Mouse (Mus musculus) neural tube, embryonic 11.5 days (tissue): ENCODE data around the gene Lrrn4. TPM values are rescaled to one million over a fixed set of nuclear protein-coding genes. Genes with fewer than 3 reads are reported as not detected.
A peak's percentile ranks its signal among the peaks of the same experiment; 100 is the strongest.

Experiments used
- ATAC-seq: fragments of 200-750 bp; cut with Nextera tagmentation; 2 replicates; pipeline ENCODE4 v1.8.0; 2017; ENCODE audit warnings: moderate number of reproducible peaks, mild to moderate bottlenecking, moderate TSS enrichment, moderate library complexity; ENCODE audit not compliant: insufficient read depth, low FRiP score, low TSS enrichment
- DNase-seq: peaks from one replicate; pipeline ENCODE4 v3.0.0-alpha.2; 2015; ENCODE audit warnings: low spot score
- H3K27ac ChIP-seq: fragments of 300-500 bp; sonication (generic); 2 replicates; pipeline ENCODE4 v1.5.1; 2014; ENCODE audit warnings: low read depth, mild to moderate bottlenecking, low read length
- H3K27me3 ChIP-seq: fragments of 300-500 bp; sonication (generic); 2 replicates; pipeline ENCODE4 v1.6.1; 2014; ENCODE audit warnings: mild to moderate bottlenecking, low read length, mixed read lengths; ENCODE audit not compliant: control insufficient read depth, insufficient read depth
- H3K36me3 ChIP-seq: fragments of 300-500 bp; sonication (generic); 2 replicates; pipeline ENCODE4 v1.6.1; 2014; ENCODE audit warnings: mild to moderate bottlenecking, low read length, moderate library complexity, mixed read lengths; ENCODE audit not compliant: control insufficient read depth, insufficient read depth
- H3K4me1 ChIP-seq: fragments of 300-500 bp; sonication (generic); 2 replicates; pipeline ENCODE4 v1.6.1; 2014; ENCODE audit warnings: low read length, mixed read lengths; ENCODE audit not compliant: control insufficient read depth, insufficient read depth
- H3K4me2 ChIP-seq: fragments of 300-500 bp; sonication (generic); 2 replicates; pipeline ENCODE4 v1.6.1; 2014; ENCODE audit warnings: low read depth, mild to moderate bottlenecking, moderate library complexity
- H3K4me3 ChIP-seq: fragments of 300-500 bp; sonication (generic); 2 replicates; pipeline ENCODE4 v1.5.1; 2014; ENCODE audit warnings: low read depth, low read length
- H3K9ac ChIP-seq: fragments of 300-500 bp; sonication (generic); 2 replicates; pipeline ENCODE4 v1.6.1; 2014; ENCODE audit warnings: mild to moderate bottlenecking, low read length
- H3K9me3 ChIP-seq: fragments of 300-500 bp; sonication (generic); 2 replicates; pipeline ENCODE4 v1.6.1; 2016; ENCODE audit warnings: low read length; ENCODE audit not compliant: control insufficient read depth
- WGBS: fragments of 180-500 bp; shearing (Covaris S2); extraction: QIAGEN DNeasy Blood & Tissue Kit; methylation state at CpG from one replicate; pipeline ENCODE4 v1.1.7; 2014; 5-methylcytosine and 5-hydroxymethylcytosine counted together
- polyA plus RNA-seq: library from polyadenylated mRNA; unstranded; fragments of >200 nt; fragmentation: Nextera tagmentation; extraction: Ambion mirVana; gene quantifications from 2 replicates; pipeline ENCODE4 v1.2.1, GENCODE M21; 2014

Lrrn4 gene
- polyA plus RNA-seq, 1 experiment from 2014 or later = 0.21 TPM

- no peak overlapping the region for H3K4me3 ChIP-seq
- H3K9me3 ChIP-seq = no peaks in the 10 kb centered on the region
- no peak overlapping the region for H3K27ac ChIP-seq
- no peaks in the 10 kb centered on the region for H3K4me1 ChIP-seq
- no peak overlapping the region for H3K4me2 ChIP-seq
- H3K9ac ChIP-seq = no peak overlapping the region
- no peak for DNase-seq
- H3K36me3 ChIP-seq = 0 out of 2 replicates have a peak, but pooled peaks cover 2% of the 10 kb centered on the region
- no peaks in the 10 kb centered on the region for H3K27me3 ChIP-seq
- ATAC-seq = no peak
Observed at GRCm38 (mm10) chr2:132860435-132860834, 20.3 kb downstream of the Lrrn4 start.

DNA sequence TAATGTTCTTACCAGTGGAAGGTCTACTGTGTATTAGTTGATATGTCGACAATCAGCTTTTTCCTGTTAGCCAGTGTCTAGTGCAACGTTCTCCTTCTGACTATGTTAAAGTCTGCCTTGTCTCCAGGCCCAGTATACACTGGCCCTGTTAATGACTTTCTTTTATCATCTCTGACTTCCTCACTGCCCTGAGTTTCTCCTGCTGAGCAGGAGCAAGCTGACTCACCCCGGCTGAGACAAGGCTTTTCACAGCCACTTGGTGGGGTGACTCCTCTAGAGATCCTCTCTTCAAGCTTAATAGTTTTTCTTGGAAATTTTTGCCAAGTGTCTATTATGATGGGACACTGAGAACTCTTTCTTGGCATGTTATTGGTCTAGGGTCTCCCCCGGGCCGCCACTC is 24.4 kb downstream of the Lrrn4 start:
- WGBS = 82% methylated on average over 5 of the region's 5 CpGs
- ATAC-seq = no peak
- H3K4me1 ChIP-seq = no peaks in the 10 kb centered on the region
- H3K4me3 ChIP-seq = no peak overlapping the region
- H3K36me3 ChIP-seq = no peaks in the 10 kb centered on the region
- H3K9ac ChIP-seq = no peak overlapping the region
- DNase-seq = no peak
- no peaks in the 10 kb centered on the region for H3K9me3 ChIP-seq
- no peak overlapping the region for H3K27ac ChIP-seq
- H3K27me3 ChIP-seq = no peaks in the 10 kb centered on the region
- no peak overlapping the region for H3K4me2 ChIP-seq

GRCm38 (mm10) chr2:132853051-132853450 is 27.6 kb downstream of the Lrrn4 start:
- H3K9me3 ChIP-seq = no peaks in the 10 kb centered on the region
- no peak overlapping the region for H3K4me3 ChIP-seq
- no peaks in the 10 kb centered on the region for H3K27me3 ChIP-seq
- peaks cover 3% of the 10 kb centered on the region for H3K4me1 ChIP-seq
- no peak overlapping the region for H3K9ac ChIP-seq
- 89% methylated on average over 1 of the region's 1 CpGs for WGBS
- H3K4me2 ChIP-seq = no peak overlapping the region
- no peak overlapping the region for H3K27ac ChIP-seq
- no peak for DNase-seq
- ATAC-seq = no peak
- H3K36me3 ChIP-seq = no peaks in the 10 kb centered on the region; the same call in 1 of the 2 replicates

DNA sequence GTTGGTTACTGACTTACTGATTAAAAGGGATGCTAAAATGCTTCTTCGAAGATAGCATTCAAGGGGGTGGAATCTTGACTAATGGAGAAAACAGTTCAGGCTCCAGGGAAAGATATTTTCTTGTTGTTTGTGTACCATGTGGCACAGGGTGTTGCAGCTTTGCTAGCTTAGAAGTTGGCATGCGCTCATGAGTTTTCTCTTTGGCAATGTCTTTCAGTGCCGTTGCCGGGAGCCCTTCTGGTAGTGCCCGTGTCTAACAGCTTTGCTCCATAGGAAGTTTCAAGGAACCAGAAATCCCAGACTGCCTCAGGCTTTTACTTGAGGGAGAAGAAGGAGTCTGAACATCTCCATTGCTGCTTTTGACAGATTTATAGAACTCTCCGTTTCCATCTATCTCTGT is 31.6 kb downstream of the Lrrn4 start:
- Histone ChIP-seq H3K9ac (no peak overlapping the region), H3K4me2 (no peak overlapping the region), H3K4me1 (peaks cover 9% of the 10 kb centered on the region), H3K27ac (no peak overlapping the region), H3K4me3 (no peak overlapping the region), H3K36me3 (no peaks in the 10 kb centered on the region; the same call in 1 of the 2 replicates), H3K27me3 (no peaks in the 10 kb centered on the region), H3K9me3 (no peaks in the 10 kb centered on the region)
- ATAC-seq (no peak), DNase-seq (no peak)
- WGBS = 91% methylated on average over 6 of the region's 6 CpGs

GRCm38 (mm10) chr2:132848361-132848760 is 32.3 kb downstream of the Lrrn4 start:
- no peaks in the 10 kb centered on the region for H3K27me3 ChIP-seq
- no peaks in the 10 kb centered on the region for H3K9me3 ChIP-seq
- H3K4me2 ChIP-seq = no peak overlapping the region
- peaks cover 9% of the 10 kb centered on the region for H3K4me1 ChIP-seq
- H3K36me3 ChIP-seq = no peaks in the 10 kb centered on the region; the same call in 1 of the 2 replicates
- no peak for ATAC-seq
- no peak overlapping the region for H3K9ac ChIP-seq
- WGBS = 89% methylated on average over 4 of the region's 4 CpGs
- no peak overlapping the region for H3K4me3 ChIP-seq
- DNase-seq = no peak
- H3K27ac ChIP-seq = no peak overlapping the region

DNA sequence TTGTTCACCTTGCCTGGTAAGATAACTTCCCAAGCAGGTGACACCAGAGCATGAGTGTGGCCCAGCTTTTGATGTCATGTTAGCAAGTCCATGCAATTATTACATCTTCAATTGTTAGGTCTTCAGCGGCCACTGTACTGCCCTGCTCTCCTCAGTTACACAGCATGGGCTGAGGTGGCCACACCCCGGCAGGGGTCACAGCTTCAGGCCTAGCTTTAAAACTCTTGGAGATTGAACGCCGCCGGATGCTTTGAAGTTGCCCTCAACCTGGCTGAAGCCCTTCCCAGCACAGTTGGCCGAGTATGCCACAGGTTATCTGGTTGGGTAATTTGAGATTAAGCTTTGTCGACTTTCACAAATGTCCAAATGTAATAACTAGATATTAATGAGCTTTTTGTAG is 33.1 kb downstream of the Lrrn4 start:
- Histone ChIP-seq H3K9ac (peak overlapping the region; percentile 88), H3K9me3 (no peaks in the 10 kb centered on the region), H3K4me3 (peak overlapping the region; percentile 94), H3K36me3 (no peaks in the 10 kb centered on the region; the same call in 1 of the 2 replicates), H3K4me2 (peak overlapping the region; percentile 80), H3K27ac (no peak overlapping the region), H3K4me1 (peaks cover 9% of the 10 kb centered on the region), H3K27me3 (no peaks in the 10 kb centered on the region)
- no peak for DNase-seq
- no peak for ATAC-seq
- WGBS = 28% methylated on average over 7 of the region's 7 CpGs

DNA sequence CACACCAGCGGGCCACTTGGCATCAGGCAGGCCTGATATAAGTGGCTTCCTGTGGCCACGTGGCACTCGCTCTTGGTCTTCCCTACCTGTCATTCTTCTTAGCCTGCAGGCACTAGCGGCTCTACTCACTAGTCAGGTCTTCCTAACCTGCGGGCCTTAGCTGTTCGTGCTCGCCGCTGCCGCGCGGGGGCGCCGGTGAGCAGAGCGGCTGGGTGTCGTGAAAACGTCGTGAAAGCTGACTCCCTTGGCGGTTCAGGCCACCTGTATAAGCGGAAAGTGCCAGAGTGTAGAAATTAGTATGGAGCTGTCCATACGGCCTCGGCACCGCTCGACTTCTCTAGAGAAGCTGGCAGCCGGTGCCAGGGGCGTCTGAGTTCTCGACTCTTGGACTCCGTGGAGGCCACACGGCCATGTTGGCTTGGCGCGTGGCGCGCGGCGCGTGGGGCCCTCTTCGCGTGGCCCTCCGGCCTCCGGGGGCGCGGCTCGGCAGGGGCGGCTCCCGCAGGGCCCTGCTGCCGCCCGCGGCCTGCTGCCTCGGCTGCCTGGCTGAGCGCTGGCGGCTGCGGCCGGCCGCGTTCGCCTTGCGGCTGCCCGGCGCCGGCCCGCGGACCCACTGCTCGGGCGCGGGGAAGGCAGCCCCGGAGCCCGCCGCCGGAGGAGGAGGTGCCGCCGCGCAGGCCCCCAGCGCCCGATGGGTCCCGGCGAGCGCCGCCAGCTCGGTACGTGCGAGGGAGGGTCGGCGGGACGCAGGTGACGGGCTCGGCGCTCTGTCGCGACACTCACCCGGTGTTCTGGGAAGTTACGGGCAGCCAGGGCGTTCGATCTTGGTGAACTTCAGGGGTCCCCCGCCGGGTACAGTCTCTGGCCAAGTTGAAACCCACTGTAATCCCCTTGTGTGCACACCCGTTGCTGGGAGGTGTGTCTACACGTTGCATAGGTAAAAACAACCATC is 34.0 kb downstream of the Lrrn4 start, which contains the start of gene Crls1:
Gene Crls1, plus strand, starts transcription at position 260 of the 952 bp plus-strand sequence.
- ATAC-seq (peak; percentile 93), DNase-seq (peak; percentile 96)
- H3K4me3 ChIP-seq = peak within 1 kb of the TSS; percentile 94
- no peaks in the 10 kb centered on the region; the same call in 1 of the 2 replicates for H3K36me3 ChIP-seq
- no peaks in the 10 kb centered on the region for H3K9me3 ChIP-seq
- peak within 1 kb of the TSS; percentile 80 for H3K4me2 ChIP-seq
- H3K27me3 ChIP-seq = no peaks in the 10 kb centered on the region
- under 1% methylated on average over 68 of the region's 96 CpGs for WGBS
- H3K9ac ChIP-seq = peak within 1 kb of the TSS; percentile 88
- H3K27ac ChIP-seq = peak within 1 kb of the TSS; percentile 62; the same call in 1 of the 2 replicates
- peaks cover 9% of the 10 kb centered on the region for H3K4me1 ChIP-seq

DNA sequence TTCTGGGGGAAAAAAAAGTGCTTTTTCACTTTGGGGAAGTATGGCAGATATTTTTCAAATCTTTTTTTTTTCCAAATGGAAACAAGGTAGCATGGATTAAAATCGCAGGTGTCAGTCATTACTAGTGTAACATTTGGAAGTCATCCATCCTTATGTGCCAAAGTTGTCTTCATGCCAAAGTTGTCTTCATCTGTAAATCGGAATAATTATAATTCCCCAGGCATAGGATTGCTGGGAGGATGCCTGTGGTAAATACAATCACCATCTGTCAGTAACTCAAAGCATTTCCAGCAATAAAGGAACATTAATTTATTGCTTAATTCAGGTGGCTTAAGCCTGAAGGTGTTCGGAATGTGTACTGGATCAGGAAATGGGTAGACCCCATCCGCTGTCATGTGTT is 39.6 kb downstream of the Lrrn4 start:
- H3K27me3 ChIP-seq = no peaks in the 10 kb centered on the region
- H3K4me1 ChIP-seq = no peaks in the 10 kb centered on the region
- WGBS = 95% methylated on average over 4 of the region's 4 CpGs
- H3K9me3 ChIP-seq = no peaks in the 10 kb centered on the region
- H3K4me2 ChIP-seq = no peak overlapping the region
- no peak overlapping the region for H3K4me3 ChIP-seq
- no peak for ATAC-seq
- no peak for DNase-seq
- no peak overlapping the region for H3K9ac ChIP-seq
- no peak overlapping the region for H3K27ac ChIP-seq
- no peaks in the 10 kb centered on the region for H3K36me3 ChIP-seq
